Mouse (Mus musculus) embryonic fibroblast, embryonic 13.5 days (primary cell): ENCODE data around the gene Gm10491.

Source experiments
- CTCF ChIP-seq: IDR thresholded peaks from 2 replicates; pipeline ENCODE4 v1.5.1; 2011; ENCODE audit warnings: mild to moderate bottlenecking, control low read depth, low read length, moderate library complexity, borderline replicate concordance; ENCODE audit not compliant: insufficient read depth
- POLR2A ChIP-seq: IDR thresholded peaks from 2 replicates; pipeline ENCODE4 v1.6.1; 2011; ENCODE audit warnings: low read depth, mild to moderate bottlenecking, control low read depth, low read length, moderate library complexity

DNA sequence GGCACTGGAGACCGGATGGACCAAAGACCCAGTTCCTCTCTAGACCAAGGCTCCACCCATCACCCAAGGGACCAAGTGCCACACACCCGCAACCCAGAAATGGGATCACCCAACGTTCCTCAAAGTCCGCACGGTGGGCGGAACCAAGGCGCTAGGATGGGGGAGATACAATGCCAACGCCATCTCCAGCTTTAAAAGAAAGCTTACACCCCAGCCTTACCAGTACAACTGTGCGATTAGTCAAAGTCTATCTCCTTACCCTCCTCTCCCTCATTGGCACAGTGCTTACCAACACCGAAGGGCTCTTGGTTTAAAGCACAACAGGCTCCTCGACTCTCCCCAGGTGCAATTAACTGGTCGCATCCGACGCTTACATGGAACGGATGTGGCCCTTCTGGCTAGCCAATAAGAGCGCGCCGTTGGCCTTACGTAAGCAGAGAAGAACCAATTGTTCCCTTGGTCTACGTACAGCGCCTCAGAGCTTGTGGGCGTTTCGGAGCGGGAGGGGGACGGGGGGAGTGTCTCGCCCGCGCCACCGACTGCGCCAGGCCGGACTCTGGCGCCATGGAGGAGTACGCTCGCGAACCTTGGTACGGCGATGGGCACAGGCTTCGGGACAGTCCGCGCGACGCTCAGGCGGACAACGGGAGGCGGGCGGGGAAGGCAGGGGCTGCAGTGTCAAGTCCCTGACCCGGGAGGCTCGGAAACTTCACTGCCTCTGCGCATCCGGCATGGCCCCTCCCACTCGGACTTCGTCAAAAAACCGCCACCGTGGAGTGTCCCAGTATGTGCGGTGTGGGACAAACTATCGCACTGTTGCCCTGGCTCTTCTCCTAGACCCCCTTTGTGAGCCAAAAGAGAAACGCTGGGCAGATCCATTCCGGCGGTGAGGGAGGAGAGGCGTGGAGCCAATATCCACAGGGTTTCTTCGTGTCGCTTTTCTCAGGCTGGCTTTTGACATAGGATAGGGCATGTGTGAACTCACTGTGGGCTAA is 8.5 kb downstream of the Gm10491 start, which contains the start of the genes Pqbp1 and Timm17b:
- TF ChIP-seq CTCF (no peak), POLR2A (peak; percentile 53)
